Mouse (Mus musculus) macrophage (primary cell): ENCODE results near the gene Rad51ap1. TPM values are rescaled to one million over a fixed set of nuclear protein-coding genes. Genes with fewer than 3 reads are reported as not detected.

Source experiments
- H3K27ac ChIP-seq: fragments of 350-480 bp; formaldehyde crosslinking; 2 replicates; pipeline ENCODE4 v1.9.0; 2021
- H3K36me3 ChIP-seq: fragments of 350-480 bp; formaldehyde crosslinking; 2 replicates; pipeline ENCODE4 v1.9.0; 2021; ENCODE audit errors: inconsistent target
- H3K4me3 ChIP-seq: fragments of 350-480 bp; formaldehyde crosslinking; 2 replicates; pipeline ENCODE4 v1.9.0; 2021; ENCODE audit errors: inconsistent target
- H3K79me2 ChIP-seq: fragments of 350-480 bp; formaldehyde crosslinking; 2 replicates; pipeline ENCODE4 v1.9.0; 2021; ENCODE audit errors: inconsistent target
- WGBS: methylation state at CpG from one replicate; pipeline ENCODE4 v1.1.7; 2026; ENCODE audit warnings: inconsistent platforms; ENCODE audit not compliant: missing documents; 5-methylcytosine and 5-hydroxymethylcytosine counted together
- polyA plus RNA-seq: library from polyadenylated mRNA; stranded (reverse); fragments of 250-400 nt; gene quantifications from 3 replicates; pipeline ENCODE4 v1.2.4, GENCODE M21; 2018; ENCODE audit warnings: inconsistent platforms

Rad51ap1 gene
- polyA plus RNA-seq, 1 experiment from 2014 or later: 10.1 TPM

DNA sequence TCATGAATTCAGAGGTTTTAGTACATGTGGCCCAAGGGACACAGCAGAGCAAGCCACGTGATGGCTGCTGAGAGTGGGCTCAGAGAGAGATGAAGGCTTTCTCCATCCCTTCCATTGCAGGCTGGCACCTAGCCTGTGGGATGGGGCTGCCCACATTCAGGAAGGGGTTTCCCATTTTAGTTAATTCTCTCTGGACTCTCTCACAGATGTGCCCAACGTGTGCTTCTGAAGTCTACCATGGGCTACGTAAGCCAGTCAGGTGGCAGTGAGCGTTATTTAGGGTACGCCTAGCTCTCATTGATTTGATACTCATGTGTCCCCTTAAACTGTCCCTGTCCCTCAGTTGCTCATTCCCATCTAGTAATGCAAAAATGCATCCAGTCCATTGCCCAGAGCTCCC is 24.5 kb downstream of the Rad51ap1 start:
- H3K4me3 ChIP-seq: no peak overlapping the region
- H3K27ac ChIP-seq: no peak overlapping the region
- H3K79me2 ChIP-seq: no peaks in the 10 kb centered on the region
- H3K36me3 ChIP-seq: no peaks in the 10 kb centered on the region
- WGBS: 84% methylated on average over 5 of the region's 5 CpGs

DNA sequence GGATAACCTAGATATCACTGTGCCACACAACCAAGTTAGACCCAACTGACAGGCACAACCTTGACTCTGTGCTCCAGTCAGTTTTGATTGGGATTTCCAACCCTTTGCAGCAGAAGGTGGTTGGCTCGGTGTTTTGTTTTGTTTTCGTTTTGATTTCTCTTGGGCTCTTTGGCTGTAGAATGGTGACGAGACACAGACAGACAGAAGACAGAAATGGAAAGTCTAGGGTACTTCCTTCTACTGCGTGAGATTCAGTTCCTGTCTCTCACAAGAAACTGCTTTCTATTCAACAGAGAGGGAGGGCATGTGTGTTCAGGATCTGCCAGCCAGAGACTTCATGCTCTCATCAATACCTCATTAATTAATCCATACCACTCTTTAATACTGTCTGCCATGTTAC is 28.7 kb downstream of the Rad51ap1 start:
- Histone ChIP-seq H3K4me3 (no peak overlapping the region), H3K36me3 (no peaks in the 10 kb centered on the region), H3K79me2 (no peaks in the 10 kb centered on the region), H3K27ac (no peak overlapping the region)
- WGBS: 33% methylated on average over 4 of the region's 4 CpGs

DNA sequence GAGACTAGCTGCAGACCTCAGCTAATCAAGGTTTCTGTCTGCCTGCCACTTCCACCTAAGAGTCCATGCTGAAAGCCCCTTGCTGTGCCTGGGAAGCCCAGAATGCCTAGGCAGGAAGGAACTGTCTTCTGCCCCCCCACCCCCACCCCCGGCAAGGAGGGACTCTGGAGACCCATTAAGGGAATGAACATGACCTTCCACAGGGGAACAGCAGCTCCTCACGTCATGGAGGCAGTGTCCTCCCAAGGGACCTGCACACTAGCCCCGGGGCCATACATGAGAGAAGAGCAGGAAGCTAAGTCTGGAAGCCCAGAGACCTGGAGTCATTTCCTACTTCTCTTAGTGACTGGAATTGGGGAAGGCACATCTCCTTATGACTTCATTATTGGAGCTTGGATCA is 31.5 kb downstream of the Rad51ap1 start:
- Histone ChIP-seq H3K36me3 (no peaks in the 10 kb centered on the region), H3K79me2 (no peaks in the 10 kb centered on the region), H3K27ac (no peak overlapping the region), H3K4me3 (no peak overlapping the region)
- 57% methylated on average over 3 of the region's 3 CpGs for WGBS

DNA sequence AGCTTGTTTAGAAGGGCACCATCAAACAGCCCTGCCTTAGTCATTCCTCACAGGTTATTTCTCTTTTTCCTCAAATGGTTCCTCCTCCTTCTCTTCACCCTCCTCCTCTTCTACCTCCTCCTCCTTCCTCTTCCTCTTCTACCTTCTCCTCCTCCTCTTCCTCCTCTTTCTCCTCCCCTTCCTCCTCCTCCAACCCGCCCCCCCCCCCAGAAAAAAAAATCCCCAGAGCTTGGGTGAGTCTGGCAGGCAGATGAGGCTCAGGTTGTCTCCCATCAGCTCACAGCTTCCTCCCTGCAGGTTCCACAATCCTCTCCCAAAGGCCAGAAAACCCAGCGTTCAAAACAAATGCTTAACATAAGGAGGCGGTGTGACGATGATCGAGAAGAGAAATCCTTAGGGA is 32.0 kb downstream of the Rad51ap1 start:
- Histone ChIP-seq H3K79me2 (no peaks in the 10 kb centered on the region), H3K36me3 (no peaks in the 10 kb centered on the region), H3K27ac (no peak overlapping the region), H3K4me3 (no peak overlapping the region)
- 93% methylated on average over 4 of the region's 5 CpGs for WGBS

DNA sequence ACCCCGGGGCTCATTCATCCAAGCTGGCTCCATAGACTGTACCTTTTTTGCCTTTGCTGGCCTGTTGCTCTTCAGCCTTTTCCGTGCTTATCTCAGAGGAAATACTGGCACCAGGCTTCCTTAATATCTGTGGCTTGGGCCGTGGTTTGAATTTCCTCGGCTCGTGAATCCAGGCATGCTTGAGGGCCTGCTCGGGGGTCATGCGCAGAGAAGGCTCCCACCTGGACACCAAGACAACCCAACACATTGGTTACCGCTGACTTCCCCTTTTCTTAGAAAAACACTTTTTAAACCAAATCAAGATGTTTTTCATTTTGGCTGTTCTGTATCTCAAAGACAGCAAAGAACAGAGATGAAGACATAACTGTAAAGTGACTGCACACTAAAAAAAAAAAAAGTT is 62.3 kb downstream of the Rad51ap1 start:
- WGBS: 3% methylated on average over 5 of the region's 8 CpGs
- H3K36me3 ChIP-seq: no peaks in the 10 kb centered on the region
- no peak overlapping the region for H3K4me3 ChIP-seq

More for the DNA sequence above, 62.3 kb downstream of the Rad51ap1 start:
- Histone ChIP-seq H3K27ac (no peak overlapping the region), H3K79me2 (no peaks in the 10 kb centered on the region)

Other genes starting within 250 kb of the Rad51ap1 start
- not detected in 3 replicates for gene Kcna6, start 198.9 kb downstream of the Rad51ap1 start, polyA plus RNA-seq
- gene Ndufa9, start 90.5 kb downstream of the Rad51ap1 start, polyA plus RNA-seq: 50.7 to 80.2 TPM (median 57.3 TPM) in 3 replicates
- gene Akap3, start 86.5 kb downstream of the Rad51ap1 start, polyA plus RNA-seq: 0.16 to 0.30 TPM (median 0.23 TPM) in 3 replicates
- not detected in 3 replicates for gene Dyrk4, start 17.7 kb downstream of the Rad51ap1 start, polyA plus RNA-seq
- 30.8 to 37.6 TPM (median 32.3 TPM) in 3 replicates for gene D6Wsu163e, start 375 bp upstream of the Rad51ap1 start, polyA plus RNA-seq
- not detected in 3 replicates for gene Fgf6, start 76.0 kb upstream of the Rad51ap1 start, polyA plus RNA-seq
- not detected in 3 replicates for gene Fgf23, start 133.3 kb upstream of the Rad51ap1 start, polyA plus RNA-seq
- 5.2 to 11.5 TPM (median 7.0 TPM) in 3 replicates for gene Tigar, start 170.0 kb upstream of the Rad51ap1 start, polyA plus RNA-seq
- 0.90 to 5.6 TPM (median 1.8 TPM) in 3 replicates for gene Ccnd2, start 212.6 kb upstream of the Rad51ap1 start, polyA plus RNA-seq